Mouse (Mus musculus): ENCODE results near the gene Bcl2l12. TPM values are rescaled to one million over a fixed set of nuclear protein-coding genes. Genes with fewer than 3 reads are reported as not detected.

The Bcl2l12 gene
- polyA plus RNA-seq, 1 experiment from 2014 or later = 12.8 TPM

DNA sequence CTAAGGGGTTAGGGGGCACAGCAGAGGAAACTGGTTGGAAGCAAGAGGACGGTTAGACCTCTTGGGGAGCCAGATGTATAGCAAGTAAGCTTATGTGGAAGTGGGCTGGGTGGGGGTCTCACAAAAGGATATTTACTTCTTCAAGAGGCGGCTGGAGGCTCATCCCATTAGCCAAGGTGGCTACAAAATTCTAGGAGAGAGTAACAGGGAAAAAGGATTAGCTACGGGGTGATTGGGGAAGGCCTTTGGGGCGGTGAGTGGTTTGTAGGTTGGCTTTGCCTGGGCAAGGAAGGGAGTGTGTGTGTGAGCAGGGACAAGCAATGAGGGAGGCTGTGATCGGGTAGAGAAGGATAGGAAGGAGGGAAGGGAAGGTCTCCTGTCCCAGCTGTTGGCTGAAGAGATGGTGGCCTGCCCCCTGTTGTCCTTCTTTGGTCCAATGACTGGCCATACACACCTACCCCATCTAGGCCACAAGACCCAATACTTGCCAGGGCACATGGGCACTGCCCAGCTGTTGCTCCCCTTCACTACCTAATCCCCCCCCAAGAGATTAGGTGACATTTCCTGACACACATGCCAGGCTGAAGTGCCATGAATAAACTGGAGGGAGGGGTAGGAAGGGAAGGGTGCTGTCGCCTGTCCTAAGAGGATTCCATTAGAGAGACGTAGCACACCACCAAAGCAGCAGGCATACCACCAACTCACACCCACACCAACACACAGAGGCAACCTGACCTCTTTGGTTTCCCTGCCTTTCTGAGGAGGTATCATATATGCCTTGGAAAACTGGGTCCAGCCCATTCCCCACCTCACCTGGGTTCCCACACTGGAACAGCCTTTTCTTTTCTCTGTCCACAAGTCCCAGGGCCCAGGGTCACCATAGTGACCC, 14.3 kb downstream of the Bcl2l12 start:
- Histone ChIP-seq H3K4me3 (peak overlapping the region; percentile 89), H3K27me3 (no peaks in the 10 kb centered on the region), H3K36me3 (peaks cover 31% of the 10 kb centered on the region), H3K27ac (replicated peaks) (0 out of 2 replicates have a peak overlapping the region, but pooled peaks have one; percentile 21), H3K9me3 (no peaks in the 10 kb centered on the region), H3K4me1 (replicated peaks) (peaks cover 39% of the 10 kb centered on the region), H3K4me2 (peak overlapping the region; percentile 74), H3K9ac (no peak overlapping the region)
- no peak for ATAC-seq (ENCODE audit: low FRiP score, low read depth)
- WGBS = 76% methylated on average over 7 of the region's 7 CpGs

DNA sequence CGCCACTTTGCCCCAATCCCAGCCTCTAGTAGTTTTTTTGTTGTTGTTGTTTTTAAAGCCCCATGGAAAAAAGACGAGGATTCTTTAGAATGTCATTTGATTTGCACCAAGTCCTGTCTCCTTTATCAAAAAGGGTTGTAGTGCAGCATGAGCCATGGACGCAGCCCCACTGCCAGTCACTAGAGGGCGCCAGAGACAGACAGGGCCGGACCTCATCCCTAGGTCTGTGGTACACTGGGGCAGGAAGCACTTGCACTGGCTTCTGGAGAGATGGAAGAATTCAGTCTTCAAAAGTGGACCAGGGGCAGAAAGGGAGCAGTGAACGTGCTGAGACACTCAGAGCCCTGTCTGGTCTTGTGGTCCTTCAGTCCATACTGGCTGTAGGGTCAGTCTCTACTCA, 15.4 kb downstream of the Bcl2l12 start:
- Histone ChIP-seq H3K4me2 (no peak overlapping the region), H3K36me3 (peaks cover 42% of the 10 kb centered on the region)
- 35% methylated on average over 6 of the region's 6 CpGs for WGBS

DNA sequence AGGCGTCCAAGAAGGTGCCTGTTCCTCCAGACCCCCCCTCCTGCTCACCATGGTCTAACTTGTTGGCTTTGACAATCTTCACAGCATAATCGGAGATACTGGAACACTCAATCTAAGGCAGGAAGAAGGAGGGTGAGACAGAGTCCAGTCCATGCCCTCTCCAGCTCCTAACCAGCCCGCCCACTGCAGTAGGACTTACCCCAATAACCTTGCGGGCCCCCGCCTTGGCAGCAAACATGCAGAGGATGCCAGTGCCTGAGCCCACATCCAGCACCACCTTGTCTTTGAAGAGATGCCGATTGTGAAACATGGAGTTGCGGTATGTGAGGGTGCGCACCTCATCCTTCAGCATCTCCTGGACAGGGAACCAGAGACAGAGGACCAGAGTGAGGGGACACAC, 17.0 kb downstream of the Bcl2l12 start:
- Histone ChIP-seq H3K9me3 (no peaks in the 10 kb centered on the region), H3K36me3 (peaks cover 57% of the 10 kb centered on the region), H3K27ac (replicated peaks) (no peak overlapping the region), H3K4me1 (replicated peaks) (peaks cover 24% of the 10 kb centered on the region), H3K9ac (no peak overlapping the region), H3K27me3 (no peaks in the 10 kb centered on the region), H3K4me2 (no peak overlapping the region), H3K4me3 (no peak overlapping the region)
- ATAC-seq (ENCODE audit: low FRiP score, low read depth) = no peak
- WGBS = 95% methylated on average over 8 of the region's 8 CpGs

More for the DNA sequence above, 15.4 kb downstream of the Bcl2l12 start:
- Histone ChIP-seq H3K27ac (replicated peaks) (0 out of 2 replicates have a peak overlapping the region, but pooled peaks have one; percentile 21), H3K4me1 (replicated peaks) (peaks cover 29% of the 10 kb centered on the region), H3K9me3 (no peaks in the 10 kb centered on the region), H3K4me3 (no peak overlapping the region), H3K27me3 (no peaks in the 10 kb centered on the region), H3K9ac (no peak overlapping the region)
- no peak for ATAC-seq (ENCODE audit: low FRiP score, low read depth)

DNA sequence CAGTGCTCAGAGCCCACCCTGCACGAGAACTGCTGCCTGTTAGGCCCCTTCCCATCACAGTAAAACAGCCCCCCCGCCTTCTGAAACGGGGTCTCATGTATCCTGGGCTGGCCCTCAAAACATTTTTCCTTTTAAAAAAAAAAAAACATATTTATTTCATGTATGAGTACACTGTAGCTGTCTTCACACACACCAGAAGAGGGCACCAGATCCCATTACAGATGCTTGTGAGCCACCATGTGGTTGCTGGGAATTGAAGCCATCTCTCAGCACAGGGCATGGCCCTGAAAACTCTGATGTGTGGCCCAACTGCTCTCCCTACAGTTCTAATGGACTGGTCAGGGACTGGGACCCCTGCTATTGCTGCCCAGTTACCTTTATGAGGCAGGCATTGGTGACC, 20.2 kb downstream of the Bcl2l12 start:
- Histone ChIP-seq H3K4me3 (no peak overlapping the region), H3K4me2 (no peak overlapping the region), H3K36me3 (peaks cover 63% of the 10 kb centered on the region), H3K9ac (no peak overlapping the region), H3K4me1 (replicated peaks) (peaks cover 17% of the 10 kb centered on the region), H3K27me3 (no peaks in the 10 kb centered on the region), H3K27ac (replicated peaks) (no peak overlapping the region), H3K9me3 (no peaks in the 10 kb centered on the region)
- WGBS = 94% methylated on average over 3 of the region's 3 CpGs
- no peak for ATAC-seq (ENCODE audit: low FRiP score, low read depth)

DNA sequence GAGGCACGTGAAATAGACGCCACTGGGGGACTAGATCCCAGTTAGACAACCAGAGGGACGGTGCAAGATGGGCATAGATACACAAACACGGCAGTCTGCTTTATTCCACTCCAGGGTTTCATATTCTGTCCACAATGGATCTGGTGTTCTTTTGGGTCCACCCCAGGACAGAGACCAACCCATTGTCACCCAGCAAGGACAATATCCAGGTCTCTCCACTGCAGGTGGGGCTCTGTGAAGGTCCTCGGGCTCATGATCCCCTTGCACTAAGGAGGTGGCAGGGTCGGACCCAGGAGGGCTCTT, 23.4 kb downstream of the Bcl2l12 start:
- ATAC-seq (ENCODE audit: low FRiP score, low read depth) = no peak
- Histone ChIP-seq H3K36me3 (peaks cover 41% of the 10 kb centered on the region), H3K9ac (peak overlapping the region; percentile 66; the same call in 1 of the 2 replicates), H3K27me3 (no peaks in the 10 kb centered on the region), H3K4me2 (peak overlapping the region; percentile 98), H3K27ac (replicated peaks) (peak overlapping the region; percentile 91), H3K4me3 (peak overlapping the region; percentile 51), H3K4me1 (replicated peaks) (peaks cover 41% of the 10 kb centered on the region), H3K9me3 (no peaks in the 10 kb centered on the region)
- whole genome bisulfite sequencing = 18% methylated on average over 6 of the region's 6 CpGs

DNA sequence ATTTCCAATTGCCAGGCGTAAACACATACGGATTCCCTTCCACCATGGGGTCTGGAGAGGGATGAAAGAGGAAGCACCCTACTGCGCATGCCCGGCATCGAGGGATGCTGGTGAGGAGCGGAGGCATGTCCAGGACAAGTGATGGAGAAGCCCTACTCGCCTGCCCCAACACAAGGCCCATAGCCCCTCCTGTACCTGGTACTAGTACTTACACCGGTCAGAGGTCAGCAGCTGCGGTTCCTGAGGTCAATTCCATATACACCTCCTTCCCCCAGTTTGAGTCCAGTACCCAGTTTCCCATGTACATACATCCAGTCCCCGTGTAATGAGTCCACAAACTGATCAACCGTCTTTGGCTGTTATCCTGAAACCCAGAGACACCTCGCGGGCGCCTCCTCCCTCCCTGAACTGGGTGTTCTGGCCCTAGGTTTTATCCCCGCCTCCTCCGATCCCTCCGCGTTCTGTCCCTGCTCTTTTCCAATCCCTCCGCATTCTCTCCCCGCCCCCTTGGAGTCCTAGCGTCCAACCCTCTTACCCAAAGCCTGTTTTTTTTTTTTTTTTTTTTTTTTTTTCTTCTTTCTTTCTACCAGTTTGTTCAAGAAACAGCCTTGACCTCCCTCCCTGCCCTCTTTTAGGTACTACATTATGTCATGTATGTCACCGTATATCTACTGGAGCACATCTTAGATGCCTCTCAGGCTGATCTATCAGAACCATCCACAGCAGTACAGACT, 24.0 kb downstream of the Bcl2l12 start, which contains the start of gene Cpt1c:
Gene Cpt1c, minus strand, starts transcription at position 469 of the 734 bp plus-strand sequence.
- peak within 1 kb of the TSS; percentile 66 for H3K9ac ChIP-seq
- H3K27ac ChIP-seq (replicated peaks) = peak within 1 kb of the TSS; percentile 91
- peaks cover 36% of the 10 kb centered on the region for H3K36me3 ChIP-seq
- H3K4me1 ChIP-seq (replicated peaks) = peaks cover 44% of the 10 kb centered on the region
- peak within 1 kb of the TSS; percentile 98 for H3K4me2 ChIP-seq
- peak within 1 kb of the TSS; percentile 51 for H3K4me3 ChIP-seq
- no peaks in the 10 kb centered on the region for H3K9me3 ChIP-seq
- under 1% methylated on average over 22 of the region's 22 CpGs for WGBS
- no peaks in the 10 kb centered on the region for H3K27me3 ChIP-seq
- peak; percentile 58 for ATAC-seq (ENCODE audit: low FRiP score, low read depth)

DNA sequence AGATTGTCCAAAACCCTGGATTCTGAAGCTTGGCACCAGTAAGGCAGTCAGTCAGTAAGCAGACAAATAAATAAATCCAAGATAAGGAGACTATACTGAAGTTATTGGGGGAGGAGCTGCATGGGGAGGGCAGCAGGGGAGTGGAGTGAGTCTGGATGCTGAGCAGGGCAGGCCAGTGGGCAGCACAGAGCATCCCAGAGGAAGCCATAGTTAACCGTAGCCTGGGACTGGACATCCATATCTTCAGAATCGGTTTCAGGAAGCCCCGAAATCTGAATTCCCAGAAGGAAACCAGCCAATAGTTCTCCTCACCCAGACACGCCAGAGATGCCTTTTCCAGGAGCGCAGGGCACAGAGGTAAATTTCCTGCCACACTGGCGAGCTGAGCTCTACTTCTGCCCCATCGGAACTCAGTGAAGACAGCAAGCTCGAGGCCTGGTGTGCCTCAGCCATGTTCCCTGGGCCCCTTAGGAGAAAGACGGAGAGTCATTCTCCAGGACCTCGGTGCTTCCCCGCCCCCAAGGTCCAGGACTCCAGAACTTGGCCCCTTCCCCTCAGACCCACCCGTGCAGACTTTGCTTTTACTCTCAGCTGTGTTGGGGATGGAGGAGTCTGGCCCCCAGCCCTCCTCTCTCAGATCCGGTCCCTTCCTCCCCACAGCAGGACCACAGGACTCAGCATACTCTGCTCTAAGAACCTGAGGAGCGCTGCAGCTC, 24.9 kb downstream of the Bcl2l12 start:
- peak overlapping the region; percentile 91 for H3K27ac ChIP-seq (replicated peaks)
- H3K9me3 ChIP-seq = no peaks in the 10 kb centered on the region
- peak overlapping the region; percentile 51 for H3K4me3 ChIP-seq
- no peak for ATAC-seq (ENCODE audit: low FRiP score, low read depth)
- WGBS = 24% methylated on average over 14 of the region's 14 CpGs
- peak overlapping the region; percentile 66 for H3K9ac ChIP-seq
- H3K4me2 ChIP-seq = peak overlapping the region; percentile 98
- peaks cover 26% of the 10 kb centered on the region for H3K36me3 ChIP-seq
- H3K4me1 ChIP-seq (replicated peaks) = peaks cover 44% of the 10 kb centered on the region
- H3K27me3 ChIP-seq = no peaks in the 10 kb centered on the region

DNA sequence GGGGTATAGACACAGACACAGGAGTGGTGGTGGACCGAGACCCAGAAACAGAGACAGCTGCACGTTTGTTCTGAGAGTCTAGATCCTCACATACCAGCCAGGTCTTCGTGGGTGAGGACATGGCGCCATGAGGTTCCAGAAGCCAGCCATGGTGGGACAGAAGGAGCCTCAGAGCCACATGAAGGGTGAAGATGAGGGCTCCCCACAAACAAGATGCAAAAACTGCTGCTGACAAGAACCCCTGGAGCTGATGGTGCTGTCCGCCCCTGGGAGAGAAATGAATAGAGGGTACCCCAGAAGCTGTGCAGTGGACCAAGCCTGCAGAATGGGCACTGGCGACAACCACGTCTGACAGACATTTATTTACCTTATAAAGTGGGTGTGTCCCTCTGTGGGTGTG, 27.4 kb downstream of the Bcl2l12 start:
- H3K4me2 ChIP-seq = peak overlapping the region; percentile 82
- H3K4me1 ChIP-seq (replicated peaks) = peaks cover 44% of the 10 kb centered on the region
- no peaks in the 10 kb centered on the region for H3K9me3 ChIP-seq
- H3K4me3 ChIP-seq = peak overlapping the region; percentile 46
- peak overlapping the region; percentile 66 for H3K9ac ChIP-seq
- H3K36me3 ChIP-seq = peaks cover 17% of the 10 kb centered on the region
- H3K27me3 ChIP-seq = no peaks in the 10 kb centered on the region
- ATAC-seq (ENCODE audit: low FRiP score, low read depth) = no peak
- 70% methylated on average over 7 of the region's 7 CpGs for WGBS
- peak overlapping the region; percentile 79 for H3K27ac ChIP-seq (replicated peaks)

DNA sequence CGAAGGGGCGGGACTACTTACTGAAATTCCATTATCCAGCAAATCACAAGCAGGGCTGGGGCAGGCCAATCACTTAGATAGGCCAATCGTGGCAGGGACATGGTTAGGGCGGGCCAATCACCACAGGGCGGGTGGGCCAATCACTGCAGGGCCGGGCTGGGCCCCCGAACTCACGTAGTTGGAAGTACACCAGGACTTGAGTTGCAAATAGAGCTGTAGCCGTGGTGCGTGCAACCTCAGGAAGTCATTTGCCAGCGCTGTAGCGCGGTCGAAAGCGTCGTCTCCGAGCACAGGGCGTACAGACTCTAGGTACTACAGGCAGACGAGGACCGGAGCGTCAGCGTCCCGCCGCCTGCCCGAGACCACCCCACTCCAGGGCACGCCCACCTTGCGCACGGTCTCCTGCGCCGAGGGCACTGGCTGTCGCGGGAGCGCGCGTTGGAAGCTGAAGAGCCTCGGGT, 28.3 kb downstream of the Bcl2l12 start:
- Histone ChIP-seq H3K27ac (replicated peaks) (peak overlapping the region; percentile 79), H3K4me1 (replicated peaks) (peaks cover 42% of the 10 kb centered on the region), H3K27me3 (no peaks in the 10 kb centered on the region), H3K36me3 (peaks cover 24% of the 10 kb centered on the region), H3K9me3 (no peaks in the 10 kb centered on the region), H3K4me3 (peak overlapping the region; percentile 46), H3K4me2 (peak overlapping the region; percentile 82), H3K9ac (peak overlapping the region; percentile 66)
- WGBS = 0% methylated on average over 36 of the region's 36 CpGs
- peak; percentile 96 for ATAC-seq (ENCODE audit: low FRiP score, low read depth)

DNA sequence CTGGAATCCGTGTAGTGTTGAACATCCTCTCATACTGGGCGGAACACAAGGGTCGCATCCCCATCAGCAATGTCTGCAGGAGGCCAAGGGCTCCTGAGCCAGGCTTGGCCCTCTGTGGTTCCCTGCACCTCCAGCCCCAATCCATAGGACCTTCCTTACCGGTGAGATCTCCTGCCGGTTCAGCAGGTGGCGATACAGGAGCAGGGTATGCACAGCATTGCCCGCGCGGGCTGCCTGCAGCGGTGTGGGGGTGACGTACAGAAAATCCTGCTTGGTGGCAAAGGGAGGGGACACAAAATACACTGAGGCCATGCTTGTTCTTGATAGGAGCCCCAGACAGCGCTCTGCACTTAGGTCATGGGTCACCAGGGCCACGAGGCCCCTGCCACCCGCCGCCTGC, 31.9 kb downstream of the Bcl2l12 start:
- Histone ChIP-seq H3K4me3 (no peak overlapping the region), H3K9me3 (no peaks in the 10 kb centered on the region), H3K4me2 (no peak overlapping the region), H3K27me3 (no peaks in the 10 kb centered on the region), H3K36me3 (peaks cover 49% of the 10 kb centered on the region), H3K27ac (replicated peaks) (no peak overlapping the region), H3K4me1 (replicated peaks) (peaks cover 13% of the 10 kb centered on the region), H3K9ac (no peak overlapping the region)
- ATAC-seq (ENCODE audit: low FRiP score, low read depth) = no peak
- WGBS = 77% methylated on average over 15 of the region's 15 CpGs

DNA sequence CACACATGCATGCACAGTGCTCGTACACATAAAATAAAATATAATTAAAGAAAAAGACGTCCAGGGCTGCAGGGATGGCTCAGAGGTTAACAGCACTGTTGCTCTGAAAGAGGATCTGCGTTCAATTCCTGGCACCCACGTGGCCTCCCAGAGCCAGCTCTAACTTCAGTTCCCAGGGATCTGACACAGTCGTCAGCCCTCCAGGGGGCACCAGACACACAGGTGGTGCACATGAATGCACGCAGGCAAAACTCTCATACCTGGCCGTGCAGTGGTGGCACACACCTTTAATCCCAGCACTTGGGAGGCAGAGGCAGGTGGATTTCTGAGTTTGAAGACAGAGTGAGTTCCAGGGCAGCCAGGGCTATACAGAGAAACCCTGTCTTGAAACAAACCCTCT, 32.5 kb downstream of the Bcl2l12 start:
- Histone ChIP-seq H3K4me1 (replicated peaks) (peaks cover 6% of the 10 kb centered on the region), H3K36me3 (peaks cover 55% of the 10 kb centered on the region), H3K27ac (replicated peaks) (no peak overlapping the region), H3K9me3 (no peaks in the 10 kb centered on the region), H3K4me2 (no peak overlapping the region), H3K9ac (no peak overlapping the region), H3K27me3 (no peaks in the 10 kb centered on the region), H3K4me3 (no peak overlapping the region)
- 87% methylated on average over 7 of the region's 7 CpGs for WGBS
- ATAC-seq (ENCODE audit: low FRiP score, low read depth) = no peak

Measured in hindbrain, embryonic 15.5 days (tissue).